Mouse (Mus musculus): Measurements from ENCODE around the gene C2cd4a. TPM values are rescaled to one million over a fixed set of nuclear protein-coding genes. Genes with fewer than 3 reads are reported as not detected.

C2cd4a gene
- total RNA-seq, 4 experiments from 2014 or later: not detected

GRCm38 (mm10) chr9:67834535-67834934 lies 2.4 kb upstream of the C2cd4a start:
- no peak for DNase-seq (ENCODE audit: low spot score in 2 of 2)

- DNase-seq (ENCODE audit: low spot score in 2 of 2): no peak
Measured at GRCm38 (mm10) chr9:67831359-67832045, 628 bp downstream of the C2cd4a start.

- peak; percentile 8 to 33 for DNase-seq (ENCODE audit: low spot score in 2 of 2)
Measured at GRCm38 (mm10) chr9:67830411-67831358, 1.4 kb downstream of the C2cd4a start.

- peak; percentile 15 to 25 for DNase-seq (ENCODE audit: low spot score in 2 of 2)
Measured at GRCm38 (mm10) chr9:67828182-67828581, 3.9 kb downstream of the C2cd4a start.

GRCm38 (mm10) chr9:67825527-67825926 lies 6.6 kb downstream of the C2cd4a start:
- no peak for DNase-seq (ENCODE audit: low spot score in 2 of 2)

GRCm38 (mm10) chr9:67823131-67823530 lies 9.0 kb downstream of the C2cd4a start:
- peak; percentile 37 to 41 for DNase-seq (ENCODE audit: low spot score in 2 of 2)

GRCm38 (mm10) chr9:67818668-67818950 lies 13.5 kb downstream of the C2cd4a start:
- DNase-seq (ENCODE audit: low spot score in 2 of 2): no peak

GRCm38 (mm10) chr9:67817898-67818667 lies 14.0 kb downstream of the C2cd4a start:
- DNase-seq (ENCODE audit: low spot score in 2 of 2): peak in 1 of 2 experiments; percentile 9

GRCm38 (mm10) chr9:67816172-67816928 lies 15.8 kb downstream of the C2cd4a start:
- DNase-seq (ENCODE audit: low spot score in 2 of 2): no peak

- peak; percentile 80 to 84 for DNase-seq (ENCODE audit: low spot score in 2 of 2)
Measured at GRCm38 (mm10) chr9:67813665-67814337, 18.3 kb downstream of the C2cd4a start.

GRCm38 (mm10) chr9:67813171-67813570 lies 19.0 kb downstream of the C2cd4a start:
- DNase-seq (ENCODE audit: low spot score in 2 of 2): peak in 1 of 2 experiments; percentile 26

- DNase-seq (ENCODE audit: low spot score in 2 of 2): no peak
Measured at GRCm38 (mm10) chr9:67811116-67811515, 21.0 kb downstream of the C2cd4a start.

GRCm38 (mm10) chr9:67810527-67810926 lies 21.6 kb downstream of the C2cd4a start:
- no peak for DNase-seq (ENCODE audit: low spot score in 2 of 2)

- DNase-seq (ENCODE audit: low spot score in 2 of 2): no peak
Measured at GRCm38 (mm10) chr9:67807000-67807399, 25.1 kb downstream of the C2cd4a start.

GRCm38 (mm10) chr9:67802241-67802640 lies 29.9 kb downstream of the C2cd4a start:
- peak; percentile 27 to 32 for DNase-seq (ENCODE audit: low spot score in 2 of 2)

- no peak for DNase-seq (ENCODE audit: low spot score in 2 of 2)
Measured at GRCm38 (mm10) chr9:67799078-67799819, 32.9 kb downstream of the C2cd4a start.

- DNase-seq (ENCODE audit: low spot score in 2 of 2): no peak
Measured at GRCm38 (mm10) chr9:67795205-67795675, 36.9 kb downstream of the C2cd4a start.

GRCm38 (mm10) chr9:67794668-67795067 lies 37.5 kb downstream of the C2cd4a start:
- DNase-seq (ENCODE audit: low spot score in 2 of 2): no peak

- DNase-seq (ENCODE audit: low spot score in 2 of 2): no peak
Measured at GRCm38 (mm10) chr9:67794216-67794615, 37.9 kb downstream of the C2cd4a start.

- no peak for DNase-seq (ENCODE audit: low spot score in 2 of 2)
Measured at GRCm38 (mm10) chr9:67793501-67793900, 38.6 kb downstream of the C2cd4a start.

Data from gastrocnemius, adult 8-10 months (tissue).